ENCODE assay signal across 9 mouse cellular contexts in genomic region chr11:40601572-40601909, GRCm38 (mm10).
DNase-seq lines count a peak whose midpoint lies in the region; ATAC-seq and TF ChIP-seq lines count a peak whose summit lies in the region.
"Had no signal": no experiment of that assay in that cellular context is flagged by ENCODE, and none has a peak within 500 bp of the region (broad histone marks: within the 10 kb centered on the region; RNA-seq: fewer than 3 reads in every experiment).

No protein-coding gene starts in this region.

- peak; percentile 54 for DNase-seq in kidney, postnatal 0 days (ENCODE audit: low spot score)
- no peak for DNase-seq in kidney, adult 8-10 months
- peak; percentile 55 for DNase-seq in CH12.LX (ENCODE audit: extremely low read depth)
- DNase-seq in brain, adult 2 months (ENCODE audit: low read depth, low spot score): peak; percentile 77
- DNase-seq in forebrain, postnatal 0 days: peak; percentile 92
- peak; percentile 20 for DNase-seq in lung, postnatal 25 days (ENCODE audit: low spot score)
- DNase-seq in gastrocnemius, postnatal 10 days: no peak

- no peak for TF ChIP-seq POLR2A in CH12.LX (IDR thresholded peaks at IDR 0.05; ENCODE audit: low read depth, low read length)

- no peaks in the 10 kb centered on the region for H3K9me3 ChIP-seq in kidney, postnatal 0 days (replicated peaks; ENCODE audit: low read length)
- no peaks in the 10 kb centered on the region for H3K9me3 ChIP-seq in CH12.LX (replicated peaks; ENCODE audit: low read length)
- no peaks in the 10 kb centered on the region for H3K9me3 ChIP-seq in forebrain, postnatal 0 days (ENCODE audit: low read length)
- H3K9me3 ChIP-seq: liver, embryonic 15.5 days had no signal

- TF ChIP-seq CTCF in kidney, postnatal 0 days (IDR thresholded peaks at IDR 0.05; ENCODE audit: low read depth): peak; percentile 83
- peak; percentile 55 to 79; a peak in 3 of 4 replicates for TF ChIP-seq CTCF in CH12.LX (conservative IDR thresholded peaks at IDR 0.05 in 1 of 2, IDR thresholded peaks at IDR 0.05 in 1 of 2; ENCODE audit: low read depth in 2 of 2, low read length in 2 of 2)
- peak; percentile 85 for TF ChIP-seq CTCF in forebrain, postnatal 0 days (IDR thresholded peaks at IDR 0.05; ENCODE audit: low read depth)

- dilution Hi-C loops in CH12.LX (cut with MboI; ENCODE audit: extremely low pct_ligation_motif_present, extremely low pct_unique_long_range_greater_than_20kb, low sequenced_read_pairs): no loop called here

- no peaks in the 10 kb centered on the region for H3K27me3 ChIP-seq in kidney, postnatal 0 days (ENCODE audit: insufficient read depth, low read length)
- peaks cover 53% of the 10 kb centered on the region for H3K27me3 ChIP-seq in CH12.LX (replicated peaks)
- H3K27me3 ChIP-seq in forebrain, postnatal 0 days (ENCODE audit: insufficient read depth, low read length): no peaks in the 10 kb centered on the region
- H3K27me3 ChIP-seq: liver, embryonic 15.5 days had no signal

- no peak overlapping the region for H3K4me2 ChIP-seq in kidney, postnatal 0 days (ENCODE audit: low read length)
- no peak overlapping the region for H3K4me2 ChIP-seq in CH12.LX (ENCODE audit: insufficient read depth, low read depth, poor library complexity, severe bottlenecking)
- H3K4me2 ChIP-seq in forebrain, postnatal 0 days (ENCODE audit: low read depth): no peak overlapping the region
- H3K4me2 ChIP-seq: liver, embryonic 15.5 days had no signal

- H3K9ac ChIP-seq in kidney, postnatal 0 days (ENCODE audit: low read depth, low read length): no peak overlapping the region
- no peak overlapping the region for H3K9ac ChIP-seq in CH12.LX (ENCODE audit: insufficient read depth, low read depth)
- no peak overlapping the region for H3K9ac ChIP-seq in forebrain, postnatal 0 days
- H3K9ac ChIP-seq: liver, embryonic 15.5 days had no signal

- H3K4me1 ChIP-seq in kidney, postnatal 0 days (replicated peaks; ENCODE audit: insufficient read depth, low read length): no peaks in the 10 kb centered on the region
- no peaks in the 10 kb centered on the region for H3K4me1 ChIP-seq in CH12.LX (ENCODE audit: control insufficient read depth in 1 of 2, insufficient read depth in 2 of 2)
- H3K4me1 ChIP-seq in forebrain, postnatal 0 days (ENCODE audit: insufficient read depth): peaks cover 8% of the 10 kb centered on the region; the same call in 1 of the 2 replicates
- H3K4me1 ChIP-seq: liver, embryonic 15.5 days had no signal

- H3K36me3 ChIP-seq in kidney, postnatal 0 days (ENCODE audit: insufficient read depth, low read length): no peaks in the 10 kb centered on the region
- no peaks in the 10 kb centered on the region for H3K36me3 ChIP-seq in CH12.LX (replicated peaks in 1 of 2; ENCODE audit: control insufficient read depth in 1 of 2, insufficient read depth in 1 of 2, low read length in 1 of 2)
- H3K36me3 ChIP-seq in forebrain, postnatal 0 days (ENCODE audit: insufficient read depth): no peaks in the 10 kb centered on the region
- H3K36me3 ChIP-seq: liver, embryonic 15.5 days had no signal

- WGBS in kidney, postnatal 0 days: 0% methylated on average over 1 of the region's 1 CpGs
- 0% methylated on average over 1 of the region's 1 CpGs for WGBS in forebrain, postnatal 0 days

- no peak for ATAC-seq in kidney, postnatal 0 days (replicated peaks; ENCODE audit: low FRiP score, low read depth)
- peak; percentile 48; the same call in 1 of the 2 replicates for ATAC-seq in forebrain, postnatal 0 days
- ATAC-seq in erythroid progenitor cell, adult 5-6 weeks (replicated peaks; ENCODE audit: low FRiP score, poor library complexity, severe bottlenecking): no peak

- TF ChIP-seq EP300 in CH12.LX (IDR thresholded peaks at IDR 0.05; ENCODE audit: low read length): no peak

- no peak overlapping the region for H3K4me3 ChIP-seq in kidney, postnatal 0 days (replicated peaks; ENCODE audit: low read depth, low read length)
- no peak overlapping the region for H3K4me3 ChIP-seq in CH12.LX (replicated peaks in 1 of 3; ENCODE audit: low read depth in 2 of 3, low read length in 2 of 3, poor library complexity in 1 of 3)
- H3K4me3 ChIP-seq in forebrain, postnatal 0 days (ENCODE audit: low read depth, low read length): no peak overlapping the region
- H3K4me3 ChIP-seq: liver, embryonic 15.5 days had no signal

- no peak overlapping the region for H3K27ac ChIP-seq in kidney, postnatal 0 days
- no peak overlapping the region for H3K27ac ChIP-seq in CH12.LX (ENCODE audit: insufficient read depth, low read depth)
- 0 out of 2 replicates have a peak overlapping the region, but pooled peaks have one; percentile 54 for H3K27ac ChIP-seq in forebrain, postnatal 0 days (ENCODE audit: low read depth, low read length)
- H3K27ac ChIP-seq: liver, embryonic 15.5 days had no signal

- in situ Hi-C loops in CH12.LX (cut with MboI; ENCODE audit: low pct_ligation_motif_present, low pct_unique_long_range_greater_than_20kb, low sequenced_read_pairs): loop anchor here (25.0 kb wide), 1 partner anchor 161 kb away; the partner anchor contains the start of gene Ccng1

- H3K79me2 ChIP-seq in CH12.LX (replicated peaks; ENCODE audit: control insufficient read depth, extremely low read depth, insufficient read depth, poor library complexity, severe bottlenecking): no peaks in the 10 kb centered on the region

- peak; percentile 90 for TF ChIP-seq RAD21 in CH12.LX (IDR thresholded peaks at IDR 0.05; ENCODE audit: low read depth, low read length)

TF ChIP-seq in CH12.LX, 34 proteins besides CTCF, POLR2A, EP300 and RAD21:
- TF ChIP-seq ZNF384 (IDR thresholded peaks at IDR 0.05; ENCODE audit: low read depth, low read length) (peak; percentile 74), E2F4 (IDR thresholded peaks at IDR 0.05; ENCODE audit: insufficient replicate concordance, low read depth, low read length) (no peak), MAFK (IDR thresholded peaks at IDR 0.05; ENCODE audit: insufficient replicate concordance, low read length) (peak; percentile 82; the same call in 1 of the 2 replicates), USF2 (conservative IDR thresholded peaks at IDR 0.05; ENCODE audit: low read depth, low read length) (peak; percentile 12; the same call in 1 of the 2 replicates), TCF12 (IDR thresholded peaks at IDR 0.05; ENCODE audit: low read depth, low read length) (no peak), MAZ (IDR thresholded peaks at IDR 0.05; ENCODE audit: low read depth, low read length) (no peak), NRF1 (IDR thresholded peaks at IDR 0.05; ENCODE audit: low read depth, low read length) (no peak), GABPA (IDR thresholded peaks at IDR 0.05; ENCODE audit: insufficient replicate concordance, low read depth, low read length) (no peak), UBTF (IDR thresholded peaks at IDR 0.05; ENCODE audit: low read depth, low read length) (no peak), SMC3 (IDR thresholded peaks at IDR 0.05; ENCODE audit: low read depth, low read length) (peak; percentile 54), ZMIZ1 (IDR thresholded peaks at IDR 0.05; ENCODE audit: low read depth, low read length) (no peak), ETS1 (conservative IDR thresholded peaks at IDR 0.05; ENCODE audit: low read depth, low read length) (no peak), MAX (IDR thresholded peaks at IDR 0.05; ENCODE audit: low read length) (peak; percentile 49; the same call in 1 of the 2 replicates), USF1 (IDR thresholded peaks at IDR 0.05; ENCODE audit: low read depth, low read length) (no peak), TBP (conservative IDR thresholded peaks at IDR 0.05; ENCODE audit: low read depth, low read length) (peak; percentile 54; the same call in 1 of the 2 replicates), SIN3A (IDR thresholded peaks at IDR 0.05; ENCODE audit: low read length) (no peak)

Comparison
In these comparisons a context has a peak if more than half of its experiments do, and no peak if none do; other contexts are left out.
1. DNase-seq: peak in kidney, postnatal 0 days (single experiment), CH12.LX (single experiment), brain, adult 2 months (single experiment), forebrain, postnatal 0 days (single experiment) and lung, postnatal 25 days (single experiment); none in kidney, adult 8-10 months (0 of 2) and gastrocnemius, postnatal 10 days (single experiment).
2. Peak in every context shown above with its lines, with median percentiles within 50 percentile points of each other: CTCF ChIP-seq.